ENCODE assay signal across 21 mouse cellular contexts in genomic region chr9:21405525-21405924, GRCm38 (mm10). TPM values are rescaled to one million over a fixed set of nuclear protein-coding genes. Genes with fewer than 3 reads are reported as not detected.
A peak's percentile ranks its signal among the peaks of the same experiment; 100 is the strongest.
DNase-seq lines count a peak whose midpoint lies in the region; ATAC-seq and TF ChIP-seq lines count a peak whose summit lies in the region.
"Had no signal": no experiment of that assay in that cellular context is flagged by ENCODE, and none has a peak within 500 bp of the region (broad histone marks: within the 10 kb centered on the region; RNA-seq: fewer than 3 reads in every experiment).

No protein-coding gene starts in this region.

- H3K4me2 ChIP-seq in limb, embryonic 12.5 days, result no peak overlapping the region
- H3K4me2 ChIP-seq in myocyte (ENCODE audit: low read depth), result no peak overlapping the region
- H3K4me2 ChIP-seq: embryonic facial prominence, embryonic 12.5 days; forebrain, embryonic 13.5 days; forebrain, embryonic 15.5 days had no signal

- H3K27ac ChIP-seq in limb, embryonic 12.5 days, result no peak overlapping the region
- no peak overlapping the region for H3K27ac ChIP-seq in limb, embryonic 10.5 days
- no peak overlapping the region for H3K27ac ChIP-seq in MEL (ENCODE audit: control insufficient read depth, low read depth, low read length)
- H3K27ac ChIP-seq: embryonic facial prominence, embryonic 10.5 days; embryonic facial prominence, embryonic 12.5 days; forebrain, embryonic 13.5 days; forebrain, embryonic 15.5 days had no signal

- H3K9me3 ChIP-seq in limb, embryonic 12.5 days, result no peaks in the 10 kb centered on the region
- H3K9me3 ChIP-seq in limb, embryonic 10.5 days (replicated peaks), result no peaks in the 10 kb centered on the region
- no peaks in the 10 kb centered on the region for H3K9me3 ChIP-seq in MEL (replicated peaks; ENCODE audit: insufficient read depth, low read length)
- H3K9me3 ChIP-seq: embryonic facial prominence, embryonic 10.5 days; embryonic facial prominence, embryonic 12.5 days; forebrain, embryonic 13.5 days; forebrain, embryonic 15.5 days had no signal

- peaks cover 68% of the 10 kb centered on the region for H3K36me3 ChIP-seq in limb, embryonic 12.5 days
- peaks cover 69% of the 10 kb centered on the region for H3K36me3 ChIP-seq in limb, embryonic 10.5 days
- H3K36me3 ChIP-seq in MEL (ENCODE audit: control insufficient read depth in 1 of 2, insufficient read depth in 2 of 2, low read length in 2 of 2) (peaks cover 3 to 34% of the 10 kb centered on the region in 2 experiments), myocyte (ENCODE audit: control insufficient read depth, insufficient read depth) (peaks cover 25% of the 10 kb centered on the region)

- no peaks in the 10 kb centered on the region for H3K27me3 ChIP-seq in limb, embryonic 12.5 days
- H3K27me3 ChIP-seq in limb, embryonic 10.5 days (ENCODE audit: low read depth, poor library complexity, severe bottlenecking), result no peaks in the 10 kb centered on the region
- H3K27me3 ChIP-seq in MEL (ENCODE audit: control insufficient read depth in 1 of 2, insufficient read depth in 2 of 2, low read length in 2 of 2) (no peaks in the 10 kb centered on the region), myocyte (ENCODE audit: control insufficient read depth, insufficient read depth, insufficient read length) (no peaks in the 10 kb centered on the region)
- H3K27me3 ChIP-seq: embryonic facial prominence, embryonic 12.5 days; forebrain, embryonic 13.5 days; forebrain, embryonic 15.5 days; Patski had no signal

- no peak for DNase-seq in limb, embryonic 10.5 days (ENCODE audit: low spot score)
- no peak for DNase-seq in MEL (ENCODE audit: low read depth, low spot score)
- DNase-seq in embryo, embryonic 9.5 days (ENCODE audit: extremely low spot score), result no peak
- DNase-seq: adrenal gland, adult 2 months; adrenal gland, postnatal 10 days; adrenal gland, postnatal 25 days; cerebellum, adult 11 months; cerebellum, adult 18-20 months; cerebellum, adult 8-10 months; cerebellum, adult 9-11 months; cerebellum, postnatal 14 days; cerebellum, postnatal 36 days; embryo, embryonic 11 days; forebrain, postnatal 0 days had no signal

- no peak for ATAC-seq in limb, embryonic 12.5 days (ENCODE audit: insufficient number of reproducible peaks, insufficient read depth, low FRiP score, low TSS enrichment, low read depth)
- ATAC-seq: forebrain, embryonic 13.5 days; forebrain, embryonic 15.5 days; forebrain, postnatal 0 days; Patski had no signal

- H3ac ChIP-seq in myocyte (ENCODE audit: control insufficient read depth, insufficient read length), result no peak overlapping the region

- WGBS in limb, embryonic 12.5 days, result 71% methylated on average over 4 of the region's 4 CpGs
- 70% methylated on average over 4 of the region's 4 CpGs for whole genome bisulfite sequencing in limb, embryonic 10.5 days

- H3K4me3 ChIP-seq in limb, embryonic 12.5 days (replicated peaks), result no peak overlapping the region
- H3K4me3 ChIP-seq in limb, embryonic 10.5 days, result no peak overlapping the region
- H3K4me3 ChIP-seq in MEL (ENCODE audit: control insufficient read depth in 1 of 2, insufficient read depth in 1 of 2, low read depth in 2 of 2, low read length in 2 of 2) (no peak overlapping the region), myocyte (no peak overlapping the region)
- H3K4me3 ChIP-seq: embryonic facial prominence, embryonic 10.5 days; embryonic facial prominence, embryonic 12.5 days; forebrain, embryonic 13.5 days; forebrain, embryonic 15.5 days had no signal

- H3K79me2 ChIP-seq in MEL (ENCODE audit: control insufficient read depth, insufficient read depth, low read length, poor library complexity) (no peaks in the 10 kb centered on the region), myocyte (ENCODE audit: control insufficient read depth, insufficient read depth) (no peaks in the 10 kb centered on the region)

- TF ChIP-seq CTCF in MEL (IDR thresholded peaks at IDR 0.05 in 2 of 3, conservative IDR thresholded peaks at IDR 0.05 in 1 of 3; ENCODE audit: control insufficient read depth in 1 of 3, insufficient read depth in 1 of 3, low read depth in 2 of 3, low read length in 3 of 3, poor library complexity in 1 of 3, severe bottlenecking in 1 of 3), result no peak

- no peak for TF ChIP-seq RAD21 in MEL (IDR thresholded peaks at IDR 0.05; ENCODE audit: low read depth, low read length)

- no peaks in the 10 kb centered on the region for H3K4me1 ChIP-seq in limb, embryonic 12.5 days (replicated peaks)
- H3K4me1 ChIP-seq in limb, embryonic 10.5 days, result no peaks in the 10 kb centered on the region
- no peaks in the 10 kb centered on the region for H3K4me1 ChIP-seq in MEL (ENCODE audit: control insufficient read depth in 1 of 2, insufficient read depth in 2 of 2, low read length in 2 of 2)
- H3K4me1 ChIP-seq: embryonic facial prominence, embryonic 10.5 days; embryonic facial prominence, embryonic 12.5 days had no signal

- H3K9ac ChIP-seq in limb, embryonic 12.5 days (replicated peaks), result 0 out of 2 replicates have a peak overlapping the region, but pooled peaks have one; percentile 18
- H3K9ac ChIP-seq in MEL (ENCODE audit: control insufficient read depth, low read depth, low read length, poor library complexity, severe bottlenecking), result no peak overlapping the region
- H3K9ac ChIP-seq: embryonic facial prominence, embryonic 12.5 days; forebrain, embryonic 15.5 days; forebrain, postnatal 0 days had no signal

- TF ChIP-seq POLR2A in MEL (IDR thresholded peaks at IDR 0.05; ENCODE audit: control insufficient read depth in 1 of 2, insufficient read depth in 1 of 2, low read depth in 1 of 2, low read length in 2 of 2, poor library complexity in 1 of 2), result 0 out of 4 replicates have a peak, but pooled peaks of 1 of the 2 experiments have one; percentile 12
- TF ChIP-seq POLR2A in myocyte (IDR thresholded peaks at IDR 0.05; ENCODE audit: insufficient read length, low read depth), result no peak

- no peak for TF ChIP-seq EP300 in MEL (IDR thresholded peaks at IDR 0.05; ENCODE audit: low read depth in 1 of 2, low read length in 2 of 2)

TF ChIP-seq in MEL, 35 proteins besides CTCF, POLR2A, EP300 and RAD21:
- TF ChIP-seq POLR2AphosphoS5 (IDR thresholded peaks at IDR 0.05; ENCODE audit: borderline replicate concordance, low read depth, low read length), result peak; percentile 93
- TF ChIP-seq SIN3A (IDR thresholded peaks at IDR 0.05; ENCODE audit: low read length), result no peak
- no peak for TF ChIP-seq CHD1 (IDR thresholded peaks at IDR 0.05; ENCODE audit: low read depth, low read length)
- TF ChIP-seq TAL1 (IDR thresholded peaks at IDR 0.05; ENCODE audit: low read length), result no peak

TF ChIP-seq in myocyte, 11 proteins besides CTCF, POLR2A, EP300 and RAD21:
- TF ChIP-seq POLR2AphosphoS2 (IDR thresholded peaks at IDR 0.05; ENCODE audit: insufficient read length, low read depth) (peak; percentile 22), TCF3 (IDR thresholded peaks at IDR 0.05; ENCODE audit: insufficient read length, low read depth) (no peak), TCF12 (IDR thresholded peaks at IDR 0.05; ENCODE audit: insufficient read depth, poor library complexity, severe bottlenecking) (no peak), MYOG (IDR thresholded peaks at IDR 0.05; ENCODE audit: control insufficient read depth in 1 of 3, insufficient read depth in 1 of 3, insufficient read length in 2 of 3, low read depth in 2 of 3) (no peak)

RNA-seq across cellular contexts. Expression of gene Qtrt1, which starts 6.1 kb away (rescaled TPM):
- polyA plus RNA-seq in limb, embryonic 12.5 days (2016; fragmentation: Nextera tagmentation; extraction: Ambion mirVana), result 46.4 and 48.4 TPM in 2 replicates
- polyA plus RNA-seq in limb, embryonic 10.5 days (2016; fragmentation: Nextera tagmentation; extraction: Ambion mirVana), result 66.2 and 79.0 TPM in 2 replicates
- 173 and 199 TPM in 2 replicates for total RNA-seq in MEL (2012; rRNA removed)
- 100 to 1,000 TPM in 1 of 2 experiments, not detected in 1; 244 TPM for polyA plus RNA-seq in MEL (2012; ENCODE audit: insufficient read depth in 1 of 2, insufficient read length in 2 of 2, low read depth in 1 of 2, low replicate concordance in 2 of 2, missing spikeins in 1 of 2)
- polyA plus RNA-seq in myocyte (2012; fragmentation: generic; extraction: Trizol), result 55.3 TPM

RNA-seq across cellular contexts. Expression of gene Dnm2, which starts 19.2 kb away (rescaled TPM):
- 76.6 and 78.4 TPM in 2 replicates for polyA plus RNA-seq in limb, embryonic 12.5 days (2016; fragmentation: Nextera tagmentation; extraction: Ambion mirVana)
- 71.7 and 79.7 TPM in 2 replicates for polyA plus RNA-seq in limb, embryonic 10.5 days (2016; fragmentation: Nextera tagmentation; extraction: Ambion mirVana)
- total RNA-seq in MEL (2012; rRNA removed), result 110 and 117 TPM in 2 replicates
- polyA plus RNA-seq in MEL (2012; ENCODE audit: insufficient read depth in 1 of 2, insufficient read length in 2 of 2, low read depth in 1 of 2, low replicate concordance in 2 of 2, missing spikeins in 1 of 2) (100 to 1,000 TPM; 237 to 832 TPM), myocyte (2012; fragmentation: generic; extraction: Trizol) (157 TPM)

RNA-seq across cellular contexts. Expression of gene Ilf3, which starts 37.9 kb away (rescaled TPM):
- polyA plus RNA-seq in limb, embryonic 12.5 days (2016; fragmentation: Nextera tagmentation; extraction: Ambion mirVana), result 312 and 313 TPM in 2 replicates
- polyA plus RNA-seq in limb, embryonic 10.5 days (2016; fragmentation: Nextera tagmentation; extraction: Ambion mirVana), result 320 and 362 TPM in 2 replicates
- 210 and 235 TPM in 2 replicates for total RNA-seq in MEL (2012; rRNA removed)
- polyA plus RNA-seq in MEL (2012; ENCODE audit: insufficient read depth in 1 of 2, insufficient read length in 2 of 2, low read depth in 1 of 2, low replicate concordance in 2 of 2, missing spikeins in 1 of 2), result 100 to 1,000 TPM in 1 of 2 experiments, 10 to 100 TPM in 1; 67.4 to 519 TPM
- polyA plus RNA-seq in myocyte (2012; fragmentation: generic; extraction: Trizol), result 56.6 TPM
